Mouse (Mus musculus): ENCODE results near the gene Tnrc6b.

- no peak for TF ChIP-seq CTCF (IDR thresholded peaks at IDR 0.05; ENCODE audit: extremely low read depth, insufficient read length, insufficient replicate concordance, low read depth, low read length)
- TF ChIP-seq POLR2A (IDR thresholded peaks at IDR 0.05; ENCODE audit: low read depth, low read length), result no peak; the same call in 1 of the 2 replicates
These were observed 88.0 kb downstream of the Tnrc6b start for GRCm38 (mm10) chr15:80799074-80799633.
